Mouse (Mus musculus): ENCODE data around the gene Xrcc2. TPM values are rescaled to one million over a fixed set of nuclear protein-coding genes. Genes with fewer than 3 reads are reported as not detected.
"Not testable (repeated sequence)": the region's sequence is repeated elsewhere in the genome, so short reads cannot be mapped to it uniquely, and the experiment has no call there.

The Xrcc2 gene
- total RNA-seq (2021) = 1 to 10 TPM; 4.9 to 5.2 TPM

DNA sequence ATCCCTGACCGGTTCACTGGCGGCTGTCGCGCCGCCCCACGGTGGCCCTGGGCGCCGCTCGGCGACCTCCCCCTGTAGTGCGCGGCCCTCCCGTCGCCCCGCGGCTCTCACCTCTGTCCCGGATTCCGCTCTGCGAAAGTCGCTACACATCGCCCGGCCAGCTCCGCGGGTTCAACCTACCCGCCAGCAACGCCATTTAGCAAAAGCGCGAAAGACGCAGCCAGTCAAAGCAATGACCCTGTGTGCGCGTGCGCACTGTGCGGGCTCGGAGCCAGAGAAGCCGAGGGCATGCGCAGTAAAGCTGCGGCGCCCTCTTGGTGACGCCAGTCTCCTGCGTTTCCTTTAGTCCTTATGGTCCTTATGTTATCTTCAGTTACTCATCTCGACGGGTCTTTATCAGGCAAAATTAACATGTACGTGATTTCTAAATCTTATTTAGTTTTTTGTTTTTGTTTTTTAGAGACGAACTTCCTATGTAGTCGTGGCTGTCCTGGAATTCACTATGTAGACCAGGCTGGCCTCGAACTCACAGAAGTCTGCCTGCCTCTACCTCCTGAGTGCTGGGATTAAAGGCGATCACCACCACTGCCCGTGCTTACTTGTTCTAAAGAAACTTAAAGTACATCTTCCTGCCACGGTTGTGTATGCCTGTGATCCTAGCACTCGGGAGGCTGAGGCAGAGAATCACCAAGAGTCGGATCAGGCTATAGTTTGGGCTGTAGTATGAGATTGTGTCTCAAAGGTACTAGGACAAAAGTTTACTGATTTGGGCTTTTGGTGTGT, at the start of gene Xrcc2:
Gene Xrcc2 (minus strand): TSS at position 259 of the 783 bp plus-strand sequence.
- intact Hi-C loops (cut with DNase I) = loop anchor here (5.0 kb wide), 1 partner anchor 208 kb away; the partner anchor contains the start of gene Kmt2c

DNA sequence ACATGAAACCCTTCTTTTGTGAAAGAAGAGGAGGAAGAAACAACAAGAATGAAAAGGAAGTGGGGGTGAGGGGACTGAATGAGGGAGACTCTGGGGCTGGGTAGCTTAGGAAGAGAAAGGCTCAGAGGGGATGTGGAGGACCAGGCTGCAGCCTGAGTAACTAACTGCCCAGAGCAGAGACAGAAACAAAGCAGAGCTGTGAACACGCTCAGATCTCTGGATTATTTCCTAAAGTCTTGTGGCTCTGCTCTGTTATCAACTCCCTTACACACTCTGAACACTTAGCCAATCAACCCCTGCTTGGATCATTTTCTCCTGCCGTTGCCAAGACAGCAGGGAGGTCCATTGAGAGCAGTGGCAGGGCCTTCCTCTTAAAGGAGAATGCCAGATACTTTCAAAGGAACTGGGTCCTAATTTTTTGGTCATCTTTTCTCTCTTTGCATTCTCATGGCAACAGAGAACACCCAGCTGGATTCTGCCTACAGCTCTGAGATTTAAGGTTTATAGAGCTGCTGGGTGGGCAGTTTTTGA, 48.7 kb upstream of the Xrcc2 start:
- peak in 1 of 2 experiments; percentile 71 for DNase-seq (ENCODE audit: low spot score in 2 of 2)
- intact Hi-C loops (cut with DNase I) = loop anchor here (5.0 kb wide), 1 partner anchor 142 kb away; no protein-coding TSS in a partner anchor

More for the DNA sequence above, at the start of gene Xrcc2:
- peak; percentile 97 to 98 for DNase-seq (ENCODE audit: low spot score in 2 of 2)

DNA sequence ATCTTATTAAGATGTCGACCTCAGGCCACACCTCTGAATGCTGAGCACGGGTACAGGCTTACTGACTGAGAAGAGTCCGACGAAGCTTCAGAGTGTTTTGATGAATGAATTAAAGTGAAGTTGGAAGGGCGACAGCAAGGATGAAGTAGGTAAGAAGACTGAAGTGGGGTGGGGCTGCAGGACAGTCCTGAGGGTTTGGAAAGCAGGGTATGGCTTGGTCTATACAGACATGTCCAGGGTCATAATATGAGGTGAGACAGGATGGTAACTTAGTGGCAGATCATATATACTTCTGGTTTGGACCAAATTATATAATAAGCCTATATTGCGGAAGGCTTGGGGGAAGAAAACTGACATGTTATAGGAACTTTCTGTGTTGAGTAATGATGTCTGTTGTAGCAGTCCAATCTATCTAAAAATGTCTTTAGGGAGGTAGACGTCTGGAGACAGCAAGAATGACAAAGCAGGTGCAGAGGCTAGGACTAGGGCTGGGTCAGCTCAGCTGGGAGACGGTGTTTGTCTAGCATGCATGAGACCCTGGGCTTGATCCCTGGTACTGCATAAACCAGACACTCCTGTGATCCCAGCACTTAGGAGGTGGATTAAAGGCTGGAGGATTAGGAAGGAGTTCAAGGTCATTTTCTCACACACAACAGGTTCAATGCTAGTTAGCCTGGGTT, 48.1 kb upstream of the Xrcc2 start:
- no peak for DNase-seq (ENCODE audit: low spot score in 2 of 2)
- intact Hi-C loops (cut with DNase I) = loop anchor here (5.0 kb wide), 1 partner anchor 141 kb away; no protein-coding TSS in a partner anchor

DNA sequence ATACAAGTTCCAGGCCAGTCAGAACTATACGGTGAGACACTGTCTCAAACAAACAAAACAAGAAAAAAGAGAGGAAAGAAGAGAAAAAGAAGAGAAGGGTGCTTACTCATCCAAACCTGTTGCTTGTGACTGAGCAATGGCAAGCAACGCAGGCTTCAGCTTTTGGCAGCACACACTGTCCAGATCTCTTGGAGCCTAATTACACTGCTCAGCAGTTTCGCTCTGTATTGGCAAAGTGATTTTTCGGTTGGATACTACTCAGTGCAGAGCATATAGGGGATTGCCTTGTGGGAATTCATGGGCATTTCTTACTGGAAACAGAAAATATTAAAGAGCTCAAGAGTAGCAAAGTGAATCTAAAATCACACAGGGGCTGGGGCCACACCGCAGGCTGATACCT, 47.2 kb upstream of the Xrcc2 start:
- intact Hi-C loops (cut with DNase I) = loop anchor here (5.0 kb wide), 1 partner anchor 141 kb away; no protein-coding TSS in a partner anchor
- DNase-seq (ENCODE audit: low spot score in 2 of 2) = peak in 1 of 2 experiments; percentile 40

DNA sequence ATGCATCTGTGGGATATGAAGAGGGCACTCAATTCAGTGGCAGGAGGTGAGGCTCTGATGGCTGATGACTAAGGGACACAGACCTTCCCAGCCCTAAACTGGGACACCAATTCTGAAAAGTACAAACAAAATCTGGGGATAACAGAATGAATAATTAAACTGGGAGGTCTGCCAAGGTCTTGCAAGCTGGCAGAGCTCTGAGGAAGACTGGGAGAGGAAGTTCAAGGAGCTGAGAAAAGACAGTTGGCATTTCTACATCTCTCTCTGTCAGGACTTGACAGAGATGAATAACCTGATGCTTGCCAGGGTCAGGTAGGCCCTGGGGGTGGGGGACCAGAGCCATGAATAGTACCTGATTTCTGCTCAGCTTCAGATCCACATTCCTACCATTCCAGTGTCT, 45.9 kb upstream of the Xrcc2 start:
- peak in 1 of 2 experiments; percentile 21 for DNase-seq (ENCODE audit: low spot score in 2 of 2)
- intact Hi-C loops (cut with DNase I) = loop anchor here (5.0 kb wide), 1 partner anchor 139 kb away; no protein-coding TSS in a partner anchor

DNA sequence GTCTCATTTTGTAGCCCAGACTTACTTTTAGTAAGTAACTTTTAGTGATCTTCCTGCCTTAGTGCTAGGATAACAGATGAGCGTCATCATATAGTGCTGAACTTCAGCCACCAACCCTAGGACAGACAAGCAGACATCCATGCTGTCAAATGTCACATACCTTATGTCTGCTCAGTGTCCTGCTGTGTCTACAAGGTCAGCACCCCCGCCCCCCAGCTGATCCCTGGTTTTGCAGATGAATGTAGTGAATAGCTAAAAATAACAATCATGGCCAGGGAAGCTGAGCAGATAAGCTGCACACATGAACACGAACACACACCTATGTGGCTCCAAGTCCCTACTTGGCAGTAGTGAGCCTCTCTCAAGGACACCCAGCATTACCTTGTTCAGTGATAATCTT, 43.0 kb upstream of the Xrcc2 start:
- intact Hi-C loops (cut with DNase I) = no loop called here
- DNase-seq (ENCODE audit: low spot score in 2 of 2) = no peak

DNA sequence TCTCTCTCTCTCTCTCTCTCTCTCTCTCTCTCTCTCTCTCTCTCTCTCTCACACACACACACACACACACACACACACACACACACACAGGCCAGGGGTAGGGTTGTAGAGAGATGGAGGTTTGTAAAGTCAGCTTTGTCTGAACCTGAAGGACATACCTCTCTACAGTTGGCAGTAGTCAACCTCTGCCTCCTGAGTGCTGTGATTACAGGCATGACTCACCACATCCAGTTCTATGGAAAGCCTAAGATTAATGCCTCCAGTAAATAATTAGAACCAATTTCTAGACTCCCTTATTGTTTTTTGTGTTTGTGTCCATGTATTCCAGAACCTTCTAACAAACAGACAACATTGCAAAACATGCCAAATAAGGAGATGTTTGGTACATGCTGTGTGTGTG, 42.3 kb upstream of the Xrcc2 start:
- intact Hi-C loops (cut with DNase I) = no loop called here
- no peak for DNase-seq (ENCODE audit: low spot score in 2 of 2)

DNA sequence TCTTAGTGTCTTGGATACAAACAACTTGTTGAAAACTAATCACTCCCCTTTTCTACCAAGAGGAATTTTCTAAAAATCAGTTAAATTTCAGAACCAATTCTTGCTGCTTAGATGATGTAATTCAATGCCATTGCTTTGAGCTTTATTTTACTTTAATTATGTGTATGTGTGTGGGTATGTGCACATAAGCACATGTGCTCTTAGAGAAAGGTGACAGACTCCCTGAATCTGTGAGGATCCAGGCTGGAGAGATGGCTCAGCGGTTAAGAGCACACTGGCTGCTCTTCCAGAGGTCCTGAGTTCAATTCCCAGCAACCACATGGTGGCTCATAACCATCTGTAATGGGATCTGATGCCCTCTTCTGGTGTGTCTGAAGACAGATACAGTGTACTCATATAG, 33.3 kb upstream of the Xrcc2 start:
- DNase-seq (ENCODE audit: low spot score in 2 of 2); intact Hi-C loops (cut with DNase I): not testable (repeated sequence)

DNA sequence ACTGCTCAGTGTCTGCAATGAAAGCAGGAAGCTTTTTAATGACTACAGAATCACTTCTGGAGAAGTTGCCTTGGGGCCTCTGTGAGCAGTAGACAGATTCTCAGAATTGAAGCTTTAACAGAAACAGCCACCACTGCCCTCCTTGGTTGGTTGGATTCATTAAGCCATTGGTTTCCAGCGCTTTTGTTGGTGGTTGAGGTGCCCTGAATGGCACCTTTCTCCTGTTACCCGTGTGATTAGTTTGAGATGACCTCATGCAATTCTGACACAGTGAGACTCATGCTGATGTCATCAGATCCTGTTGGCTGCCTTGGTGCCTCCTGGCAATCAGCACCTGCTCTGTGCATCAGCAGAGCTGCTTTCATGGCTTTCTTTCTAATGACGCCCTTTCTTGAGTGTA, 32.8 kb upstream of the Xrcc2 start:
- intact Hi-C loops (cut with DNase I) = no loop called here
- no peak for DNase-seq (ENCODE audit: low spot score in 2 of 2)

DNA sequence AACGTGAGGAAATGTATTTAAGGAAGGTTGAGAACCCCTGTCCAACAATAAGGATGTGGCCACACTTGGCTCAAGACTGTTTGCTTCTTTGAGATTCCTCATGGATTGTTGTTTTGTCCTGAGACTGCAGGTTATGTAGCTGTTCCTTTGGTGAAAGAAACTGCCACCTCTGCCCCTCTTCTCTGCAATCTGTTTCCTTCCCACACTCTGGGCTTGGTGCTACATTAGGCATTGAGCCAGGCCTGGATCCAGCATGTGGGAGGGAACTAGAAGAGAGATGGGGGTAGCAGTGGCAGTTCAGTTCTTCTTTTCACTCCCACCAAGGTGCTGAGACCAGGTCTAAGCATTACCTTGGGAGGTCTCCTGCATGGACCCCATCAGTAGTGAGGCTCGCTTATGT, 30.2 kb upstream of the Xrcc2 start:
- peak in 1 of 2 experiments; percentile 87 for DNase-seq (ENCODE audit: low spot score in 2 of 2)
- intact Hi-C loops (cut with DNase I) = loop anchor here (1.0 to 2.0 kb wide), 2 partner anchors 38 to 315 kb away; no protein-coding TSS in a partner anchor

DNA sequence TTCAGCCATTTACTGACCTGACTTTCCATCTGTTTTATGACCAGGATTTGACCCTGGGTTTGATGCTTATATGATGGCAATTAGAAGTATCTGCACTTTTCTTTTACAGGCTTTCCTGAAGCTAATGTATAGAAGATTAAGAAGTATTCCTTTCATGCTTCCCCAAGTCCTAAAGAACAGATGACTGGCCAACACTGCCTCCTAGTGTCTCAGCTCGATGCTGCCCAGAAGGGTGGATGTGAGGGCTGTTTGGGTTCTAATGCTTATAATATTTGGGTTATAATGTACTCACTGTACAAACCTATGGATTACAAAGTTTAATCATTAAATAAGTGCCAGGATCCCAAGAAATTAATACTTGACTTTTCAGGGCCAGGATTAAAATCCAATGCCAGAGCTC, 28.7 kb upstream of the Xrcc2 start:
- DNase-seq (ENCODE audit: low spot score in 2 of 2) = peak in 1 of 2 experiments; percentile 53
- intact Hi-C loops (cut with DNase I) = loop anchor here (2.0 to 5.0 kb wide), 2 partner anchors 297 to 314 kb away; no protein-coding TSS in a partner anchor

DNA sequence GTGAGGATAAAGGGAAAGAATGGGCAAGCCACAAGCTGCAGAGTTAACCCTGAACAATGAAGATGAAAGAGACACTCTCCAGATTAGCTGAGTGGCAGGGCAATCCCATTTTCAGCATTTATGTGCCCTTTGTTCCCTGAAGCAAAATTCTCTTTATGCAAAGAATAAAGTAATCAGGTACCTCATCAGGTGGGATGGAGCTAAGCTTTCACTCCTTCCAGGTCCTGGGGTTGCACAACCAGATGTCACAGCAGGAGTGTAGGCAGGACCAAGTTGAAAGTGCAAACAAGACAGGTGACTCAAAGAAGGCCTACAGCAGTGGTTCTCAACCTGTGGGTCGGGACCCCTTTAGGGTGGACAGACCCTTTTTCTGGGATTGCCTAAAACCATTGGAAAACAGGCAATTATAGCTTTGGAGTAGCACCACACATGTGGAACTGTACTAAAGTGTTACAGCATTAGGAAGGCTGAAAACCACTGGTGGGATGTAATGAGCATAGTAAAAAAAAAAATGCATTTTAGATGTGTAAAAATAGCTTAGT, 18.6 kb upstream of the Xrcc2 start:
- intact Hi-C loops (cut with DNase I) = no loop called here
- no peak for DNase-seq (ENCODE audit: low spot score in 2 of 2)

DNA sequence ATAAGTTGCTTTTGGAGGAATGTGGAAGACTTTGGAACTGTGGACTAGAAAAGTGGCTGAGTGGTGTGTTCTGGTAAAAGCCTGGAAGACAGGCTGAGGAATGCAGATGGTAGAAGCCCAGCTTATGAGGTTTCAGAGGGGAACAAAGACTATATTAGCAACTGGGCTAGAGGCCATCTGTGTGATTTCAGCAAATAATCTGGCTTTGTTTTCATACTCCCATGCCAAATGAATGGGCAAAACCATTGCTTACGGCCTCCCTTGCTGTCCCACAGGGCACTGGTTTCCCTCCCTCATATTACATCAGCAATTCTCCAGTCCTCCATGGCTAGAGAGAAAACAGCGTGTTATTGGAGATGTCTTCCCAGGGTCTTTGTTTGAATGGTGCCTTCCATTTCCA, 17.4 kb upstream of the Xrcc2 start:
- DNase-seq (ENCODE audit: low spot score in 2 of 2) = peak in 1 of 2 experiments; percentile 3
- intact Hi-C loops (cut with DNase I) = no loop called here

DNA sequence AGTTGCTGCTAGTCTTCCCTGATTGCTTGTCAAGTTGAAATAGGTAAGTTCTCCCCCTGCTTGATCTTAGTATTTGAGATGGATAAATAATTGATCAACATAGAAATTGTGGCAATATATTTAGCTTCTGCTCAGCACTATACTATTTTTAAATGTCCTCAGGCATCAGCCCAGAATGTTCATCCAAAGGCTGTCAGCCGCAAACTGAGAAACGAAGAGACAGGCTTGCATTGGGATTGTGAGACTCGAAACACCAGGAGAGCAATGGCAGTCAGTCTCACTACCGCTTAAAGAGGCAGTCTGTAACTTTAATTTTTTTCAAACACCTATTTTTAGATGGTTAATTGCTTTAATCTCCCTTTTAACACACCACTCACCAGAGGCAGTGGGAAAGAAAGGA, 13.8 kb upstream of the Xrcc2 start:
- DNase-seq (ENCODE audit: low spot score in 2 of 2) = peak in 1 of 2 experiments; percentile 46
- intact Hi-C loops (cut with DNase I) = no loop called here

DNA sequence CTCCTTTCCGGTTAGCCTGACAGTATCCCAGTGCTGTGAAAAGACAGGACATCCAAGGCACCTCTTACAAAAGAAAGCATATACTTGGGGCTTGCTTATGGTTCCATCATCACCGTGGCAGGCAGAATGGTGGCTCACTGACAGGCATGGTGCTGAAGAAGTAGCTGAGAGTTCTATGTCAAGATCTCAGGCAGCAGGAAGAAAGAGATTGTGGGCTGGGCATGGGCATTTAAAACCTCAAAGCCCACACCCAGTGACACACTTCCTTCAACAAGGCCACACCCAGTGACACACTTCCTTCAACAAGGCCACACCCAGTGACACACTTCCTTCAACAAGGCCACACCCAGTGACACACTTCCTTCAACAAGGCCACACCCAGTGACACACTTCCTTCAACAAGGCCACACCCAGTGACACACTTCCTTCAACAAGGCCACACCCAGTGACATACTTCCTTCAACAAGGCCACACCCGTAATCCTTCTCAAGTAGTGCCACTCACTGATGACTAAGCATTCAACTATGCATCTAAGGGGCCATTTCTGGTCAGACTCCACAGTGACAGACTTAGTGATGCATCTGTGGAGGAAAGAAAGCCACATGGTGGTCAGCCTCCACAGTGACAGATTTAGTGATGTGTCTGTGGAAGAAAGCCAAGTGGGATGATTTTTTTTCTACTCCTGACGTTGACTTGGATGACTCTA, 7.5 kb upstream of the Xrcc2 start:
- intact Hi-C loops (cut with DNase I); DNase-seq (ENCODE audit: low spot score in 2 of 2): not testable (repeated sequence)

DNA sequence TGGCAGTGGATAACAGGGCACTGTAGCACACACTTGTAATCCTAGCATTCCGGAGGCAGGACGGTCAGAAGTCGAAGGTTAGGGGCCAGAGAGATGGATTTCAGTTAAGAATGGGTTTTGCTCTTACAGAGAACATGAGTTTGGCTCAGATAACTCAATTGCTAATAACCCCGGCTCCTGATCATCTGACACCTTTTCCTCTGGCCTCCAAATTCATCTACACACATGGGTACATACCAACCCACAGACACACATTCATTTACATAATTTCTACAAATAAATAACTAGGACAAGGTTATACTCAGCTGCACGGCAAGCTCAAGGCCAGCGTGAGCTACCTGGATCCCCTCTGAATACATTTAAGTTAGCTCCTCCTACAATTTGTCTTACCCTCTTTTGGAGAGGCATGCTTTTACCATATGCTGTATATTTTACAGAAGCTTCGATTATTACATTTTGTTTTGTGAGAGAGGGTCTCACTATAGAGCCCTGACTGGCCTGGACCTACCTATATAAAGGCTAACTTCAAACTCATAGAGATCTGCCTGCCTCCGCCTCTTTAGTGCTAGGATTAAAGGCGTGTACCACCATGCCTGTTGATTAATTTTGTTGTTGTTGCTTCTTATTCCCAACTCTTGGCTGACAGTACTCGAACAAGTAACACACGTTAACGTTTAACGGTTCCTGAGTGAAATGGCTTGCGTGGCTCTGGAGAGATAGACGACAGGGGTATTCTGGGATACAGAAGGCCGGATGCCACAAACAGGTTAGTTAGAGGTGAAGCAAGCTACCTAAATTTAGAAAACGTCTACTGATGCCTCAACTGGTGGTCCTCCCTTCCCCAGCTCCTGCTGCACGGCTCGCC, 691 bp downstream of the Xrcc2 start:
- DNase-seq (ENCODE audit: low spot score in 2 of 2) = no peak
- intact Hi-C loops (cut with DNase I) = loop anchor here (5.0 kb wide), 1 partner anchor 208 kb away; the partner anchor contains the start of gene Kmt2c

DNA sequence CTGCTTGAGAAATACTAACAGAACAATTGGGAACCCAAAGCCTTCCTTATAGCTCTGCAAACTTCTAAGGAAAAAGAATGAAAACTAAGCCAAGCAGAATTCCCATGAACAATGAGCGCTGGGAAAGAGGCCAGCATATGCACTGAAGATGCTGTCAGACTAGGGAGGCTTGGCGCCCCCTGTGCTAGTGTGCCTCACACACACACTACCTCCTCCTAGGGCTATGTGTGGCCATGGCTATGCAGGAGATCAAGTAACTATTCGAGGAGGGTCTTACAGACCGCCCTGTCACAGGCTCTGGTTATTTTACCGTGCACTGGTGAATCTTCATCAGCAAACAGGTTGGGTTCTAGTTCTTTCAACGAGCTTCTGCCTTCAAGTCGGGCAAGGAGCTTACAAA, 7.7 kb downstream of the Xrcc2 start:
- intact Hi-C loops (cut with DNase I) = no loop called here
- DNase-seq (ENCODE audit: low spot score in 2 of 2) = no peak

DNA sequence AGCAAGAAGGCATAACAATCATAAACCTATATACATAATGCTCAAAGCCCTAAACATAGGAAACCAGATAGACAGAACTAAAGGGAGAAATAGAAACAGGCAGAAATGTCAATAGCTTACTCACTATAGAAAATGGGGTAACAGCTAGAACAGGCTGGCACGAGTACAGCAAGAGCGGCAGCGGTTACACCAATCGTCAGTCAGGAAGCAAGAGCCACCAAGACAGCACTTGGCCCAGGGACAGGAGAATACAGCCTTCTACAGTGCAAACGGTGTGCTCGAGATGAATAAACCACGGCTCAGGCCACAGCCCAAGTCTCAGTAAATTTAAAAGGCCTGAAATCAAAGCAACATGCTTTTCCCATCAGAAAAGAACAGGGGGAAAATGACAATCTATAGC, 9.4 kb downstream of the Xrcc2 start:
- intact Hi-C loops (cut with DNase I) = no loop called here
- DNase-seq (ENCODE audit: low spot score in 2 of 2) = peak in 1 of 2 experiments; percentile 10

All from left cerebral cortex, postnatal 25 days (tissue).